Mouse (Mus musculus) midbrain, embryonic 10.5 days (tissue): Measurements from ENCODE around the gene D8Ertd738e. TPM values are rescaled to one million over a fixed set of nuclear protein-coding genes. Genes with fewer than 3 reads are reported as not detected.
A peak's percentile ranks its signal among the peaks of the same experiment; 100 is the strongest.

ENCODE experiments used
- DNase-seq: peaks from one replicate; pipeline ENCODE4 v3.0.0-alpha.2; 2017; ENCODE audit warnings: low spot score
- H3K27ac ChIP-seq: fragments of 300-500 bp; sonication (generic); replicated peaks from 2 replicates; pipeline ENCODE4 v1.5.1; 2016; ENCODE audit warnings: mild to moderate bottlenecking
- H3K27me3 ChIP-seq: fragments of 300-500 bp; sonication (generic); 2 replicates; pipeline ENCODE4 v1.6.1; 2016; ENCODE audit warnings: low read depth, mild to moderate bottlenecking; ENCODE audit not compliant: poor library complexity, severe bottlenecking
- H3K36me3 ChIP-seq: fragments of 300-500 bp; sonication (generic); 2 replicates; pipeline ENCODE4 v1.6.1; 2016; ENCODE audit warnings: mild to moderate bottlenecking, moderate library complexity
- H3K4me1 ChIP-seq: fragments of 300-500 bp; sonication (generic); 2 replicates; pipeline ENCODE4 v1.6.1; 2016
- H3K4me3 ChIP-seq: fragments of 300-500 bp; sonication (generic); 2 replicates; pipeline ENCODE4 v1.5.1; 2016; ENCODE audit warnings: mild to moderate bottlenecking, moderate library complexity
- H3K9me3 ChIP-seq: fragments of 300-500 bp; sonication (generic); replicated peaks from 2 replicates; pipeline ENCODE4 v1.6.1; 2016; ENCODE audit warnings: mild to moderate bottlenecking
- WGBS: fragments of 180-500 bp; shearing (Covaris S2); methylation state at CpG from one replicate; pipeline ENCODE4 v1.1.7; 2016; 5-methylcytosine and 5-hydroxymethylcytosine counted together
- microRNA counts: library from miRNA; unstranded; fragments of <30 nt; microRNA quantifications from one replicate; lab custom pipeline; 2017
- microRNA-seq: library from miRNA; unstranded; fragments of <30 nt; microRNA quantifications from one replicate; pipeline ENCODE4, GENCODE M21; 2017
- polyA plus RNA-seq: library from polyadenylated mRNA; unstranded; fragments of >200 nt; fragmentation: Nextera tagmentation; extraction: Ambion mirVana; gene quantifications from 2 replicates; pipeline ENCODE4 v1.2.1, GENCODE M21; 2016

D8Ertd738e gene
- polyA plus RNA-seq, 1 experiment from 2014 or later = 389 TPM

DNA sequence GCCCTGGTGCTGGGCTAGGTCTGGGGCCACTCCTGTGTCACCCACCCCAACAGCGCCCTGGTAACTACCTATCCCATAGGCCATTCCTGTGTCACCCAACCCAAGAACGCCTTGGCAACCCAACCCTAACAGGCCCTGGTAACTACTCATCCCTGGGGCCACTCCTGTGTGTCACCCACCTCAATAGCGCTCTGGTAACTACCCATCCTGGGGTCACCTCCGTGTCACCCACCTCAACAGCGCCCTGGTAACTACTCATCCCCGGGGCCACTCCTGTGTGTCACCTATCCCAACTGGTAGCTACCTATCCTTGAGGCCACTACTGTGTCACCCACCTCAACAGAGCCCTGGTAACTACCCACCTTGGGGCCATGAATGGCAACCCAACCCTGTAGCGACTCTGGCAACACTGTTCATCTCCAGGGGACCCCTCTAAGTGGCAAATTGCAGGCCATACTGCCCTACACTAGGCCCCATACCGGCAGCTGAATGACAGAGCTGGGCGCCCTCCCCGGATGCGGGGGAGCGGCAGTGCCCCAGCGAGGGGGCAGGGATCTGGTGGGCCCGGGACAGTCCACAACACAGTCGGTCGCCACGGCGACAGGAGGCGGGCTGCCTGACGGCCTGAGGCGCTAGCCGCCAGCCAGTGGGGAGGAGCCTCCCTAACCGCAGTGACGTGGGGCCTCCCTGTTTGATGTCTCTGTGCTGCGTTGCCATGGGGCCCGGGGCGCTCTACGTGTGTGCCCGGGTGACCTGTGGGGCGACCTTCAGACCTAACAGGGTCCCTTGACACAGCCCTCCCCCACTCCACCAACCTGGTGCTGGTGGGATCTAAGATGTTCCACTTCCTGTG, 51.4 kb downstream of the D8Ertd738e start:
- H3K27ac ChIP-seq = peak overlapping the region; percentile 93
- H3K27me3 ChIP-seq = peaks cover 41% of the 10 kb centered on the region
- H3K9me3 ChIP-seq = no peaks in the 10 kb centered on the region
- H3K36me3 ChIP-seq = no peaks in the 10 kb centered on the region
- peak overlapping the region; percentile 63 for H3K4me3 ChIP-seq
- 3% methylated on average over 30 of the region's 30 CpGs for WGBS
- H3K4me1 ChIP-seq = peaks cover 59% of the 10 kb centered on the region
- peak; percentile 96 for DNase-seq

DNA sequence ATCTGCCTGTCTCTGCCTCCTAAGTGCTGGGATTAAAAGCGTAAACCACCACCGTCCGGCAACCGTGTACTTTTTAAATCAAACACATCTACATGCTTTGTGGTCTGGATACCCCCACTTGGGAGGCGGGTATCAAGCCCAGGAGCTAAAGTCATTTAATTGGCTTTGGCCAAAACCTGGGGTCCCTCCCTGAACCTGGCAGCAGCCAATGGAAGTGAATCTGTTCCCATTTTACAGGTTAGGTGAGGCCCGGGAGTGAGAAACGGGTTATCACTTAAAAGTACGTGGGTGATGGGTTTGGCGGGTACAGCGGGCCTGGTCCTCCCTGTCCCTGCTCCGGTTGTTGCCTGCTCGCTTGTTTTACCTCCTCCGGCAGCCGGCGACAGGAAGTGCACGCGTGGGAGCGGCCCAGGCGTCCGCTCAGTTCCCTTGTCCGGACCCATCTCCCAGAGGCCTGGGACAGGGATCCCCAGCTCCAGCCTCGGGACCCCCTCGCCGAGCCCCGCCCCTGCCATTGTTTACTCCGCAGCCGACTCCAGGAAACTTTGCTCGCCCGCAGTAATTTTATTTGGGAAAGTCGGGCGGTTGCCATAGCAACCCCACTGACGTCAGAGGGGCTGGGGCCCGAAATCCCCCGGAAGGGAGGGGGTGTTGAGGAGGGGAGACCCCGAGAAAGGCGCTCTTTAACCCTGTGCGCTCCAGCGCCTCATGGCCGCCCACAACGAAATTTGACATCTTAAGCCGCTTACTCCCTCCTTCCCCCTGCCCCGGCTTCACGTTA, 52.2 kb downstream of the D8Ertd738e start:
- Histone ChIP-seq H3K4me1 (peaks cover 59% of the 10 kb centered on the region), H3K4me3 (peak overlapping the region; percentile 63), H3K36me3 (no peaks in the 10 kb centered on the region), H3K27me3 (peaks cover 41% of the 10 kb centered on the region), H3K27ac (peak overlapping the region; percentile 93), H3K9me3 (no peaks in the 10 kb centered on the region)
- peak; percentile 98 for DNase-seq
- WGBS = 3% methylated on average over 43 of the region's 43 CpGs

MicroRNA genes within 50 kb of the gene (microRNA counts, 519-probe panel; counts per million panel counts)
- microRNA mmu-miR-23a (lab: Ali Mortazavi, UCI) = 6,119 counts per million, percentile 53 among the panel's probes with 10 or more counts
- 7,451 counts per million, percentile 76 among the panel's probes with 10 or more counts for microRNA mmu-miR-27a (lab: Ali Mortazavi, UCI)

Small RNA genes lying within 50 kb of the gene (microRNA-seq; reads per million reads assigned to microRNA genes)
- 3,759 reads per million, percentile 89 among the genes with 10 or more reads in this experiment for gene Mir23a
- gene Mir24-2 = not detected
- gene Mir27a = 95.4 reads per million, percentile 50 among the genes with 10 or more reads in this experiment
- gene Mir3074-2 = not detected

Other genes with a start within 250 kb of the D8Ertd738e start
- 0.68 and 0.99 TPM in 2 replicates for gene 1700067K01Rik, start 248.2 kb downstream of the D8Ertd738e start, polyA plus RNA-seq
- 0.20 and 0.67 TPM in 2 replicates for gene 2210011C24Rik, start 237.5 kb downstream of the D8Ertd738e start, polyA plus RNA-seq
- gene Palm3, start 228.2 kb downstream of the D8Ertd738e start, polyA plus RNA-seq = 7.9 and 8.0 TPM in 2 replicates
- gene Il27ra, start 207.1 kb downstream of the D8Ertd738e start, polyA plus RNA-seq = 0.17 and 0.21 TPM in 2 replicates
- 0.20 TPM in 1 of 2 replicates, not detected in the other for gene Rln3, start 204.7 kb downstream of the D8Ertd738e start, polyA plus RNA-seq
- 0.69 and 1.6 TPM in 2 replicates for gene Gm10643, start 184.6 kb downstream of the D8Ertd738e start, polyA plus RNA-seq
- gene Rfx1, start 182.9 kb downstream of the D8Ertd738e start, polyA plus RNA-seq = 7.7 and 8.6 TPM in 2 replicates
- 16.3 and 17.5 TPM in 2 replicates for gene Dcaf15, start 145.0 kb downstream of the D8Ertd738e start, polyA plus RNA-seq
- gene Podnl1, start 123.7 kb downstream of the D8Ertd738e start, polyA plus RNA-seq = 0.09 and 0.14 TPM in 2 replicates
- gene Cc2d1a, start 101.8 kb downstream of the D8Ertd738e start, polyA plus RNA-seq = 14.0 and 18.1 TPM in 2 replicates
- gene 4930432K21Rik, start 101.7 kb downstream of the D8Ertd738e start, polyA plus RNA-seq = 2.4 TPM in 2 replicates
- 3.0 and 5.6 TPM in 2 replicates for gene Nanos3, start 64.5 kb downstream of the D8Ertd738e start, polyA plus RNA-seq
- gene Zswim4, start 12.7 kb downstream of the D8Ertd738e start, polyA plus RNA-seq = 30.4 and 39.5 TPM in 2 replicates
- 65.5 and 72.0 TPM in 2 replicates for gene Mri1, start 7.6 kb upstream of the D8Ertd738e start, polyA plus RNA-seq
- 23.8 and 24.1 TPM in 2 replicates for gene Ccdc130, start 20.7 kb upstream of the D8Ertd738e start, polyA plus RNA-seq
- gene Cacna1a, start 138.7 kb upstream of the D8Ertd738e start, polyA plus RNA-seq = 6.9 and 9.2 TPM in 2 replicates